Mouse (Mus musculus): Measurements from ENCODE around the gene Rer1. TPM values are rescaled to one million over a fixed set of nuclear protein-coding genes. Genes with fewer than 3 reads are reported as not detected.

Gene Rer1
- polyA plus RNA-seq, 1 experiment = 58.8 TPM

DNA sequence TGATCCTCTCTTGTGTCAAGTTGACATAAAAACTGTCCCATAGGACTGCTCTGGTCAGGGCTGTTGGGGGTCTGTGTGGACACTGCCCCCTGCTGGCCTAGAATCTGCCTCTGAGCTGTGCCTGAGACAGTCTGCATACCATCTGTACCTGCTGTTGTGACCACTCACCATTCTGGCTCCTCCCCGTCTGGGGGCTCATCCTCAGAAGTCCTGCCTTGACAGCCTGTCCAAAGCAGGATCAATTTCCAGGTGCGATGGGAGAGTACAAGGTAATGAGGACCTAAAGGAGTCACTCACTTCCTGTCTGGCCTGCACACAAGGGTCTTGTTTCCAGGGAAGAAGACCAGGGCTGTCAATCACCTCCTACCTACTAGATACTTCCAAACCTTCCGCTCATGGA, 8.4 kb upstream of the Rer1 start:
- peaks cover 23% of the 10 kb centered on the region for H3K36me3 ChIP-seq (replicated peaks; ENCODE audit: low read length)

DNA sequence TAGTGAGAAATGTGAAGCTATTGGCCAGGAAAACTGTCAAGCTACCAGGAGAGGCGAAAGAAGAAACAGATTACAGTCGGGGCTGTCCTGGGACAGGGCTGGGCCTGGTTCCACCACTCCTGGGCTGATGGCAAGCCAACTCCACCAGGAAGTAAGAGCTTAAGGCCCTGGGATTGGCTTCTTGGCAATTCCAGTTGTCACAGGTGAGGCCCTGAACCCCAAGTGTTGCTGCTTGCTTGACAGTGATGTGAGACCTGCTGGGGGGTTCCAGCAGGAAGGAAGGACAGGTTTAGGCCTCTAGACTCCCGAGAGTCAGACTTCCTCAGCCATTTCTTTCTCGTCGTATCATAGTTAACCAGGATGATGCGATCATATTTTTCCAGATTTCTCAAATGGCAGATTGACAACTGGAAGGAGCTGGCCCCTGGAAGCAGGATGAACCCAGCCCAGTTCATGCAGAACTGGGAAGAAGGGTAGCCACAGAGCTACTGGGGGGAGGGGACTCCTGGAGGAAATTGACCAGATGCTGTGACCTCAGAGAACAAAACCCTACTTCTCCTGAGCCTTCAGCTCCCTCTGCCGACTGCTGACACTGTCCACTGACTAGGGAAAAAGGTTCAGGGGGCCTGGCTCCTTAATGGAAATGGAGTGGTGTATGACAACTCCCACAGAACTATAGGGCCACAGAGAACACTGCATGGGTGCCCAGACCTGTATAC, 7.4 kb upstream of the Rer1 start:
- TF ChIP-seq FLI1 (IDR thresholded peaks at IDR 0.05; ENCODE audit: low read length) = no peak
- no peak for TF ChIP-seq GATA1 (IDR thresholded peaks at IDR 0.05; ENCODE audit: borderline replicate concordance, low read length)
- Histone ChIP-seq H3K27me3 (replicated peaks) (peaks cover 12% of the 10 kb centered on the region), H3K4me1 (peaks cover 51% of the 10 kb centered on the region), H3K36me3 (replicated peaks; ENCODE audit: low read length) (peaks cover 30% of the 10 kb centered on the region), H3K4me3 (replicated peaks) (no peak overlapping the region), H3K9me3 (no peaks in the 10 kb centered on the region)

More for the DNA sequence above, 8.4 kb upstream of the Rer1 start:
- Histone ChIP-seq H3K27me3 (replicated peaks) (peaks cover 18% of the 10 kb centered on the region), H3K4me1 (peaks cover 61% of the 10 kb centered on the region), H3K9me3 (no peaks in the 10 kb centered on the region), H3K4me3 (replicated peaks) (no peak overlapping the region)
- TF ChIP-seq GATA1 (IDR thresholded peaks at IDR 0.05; ENCODE audit: borderline replicate concordance, low read length) = no peak
- no peak for TF ChIP-seq FLI1 (IDR thresholded peaks at IDR 0.05; ENCODE audit: low read length)

DNA sequence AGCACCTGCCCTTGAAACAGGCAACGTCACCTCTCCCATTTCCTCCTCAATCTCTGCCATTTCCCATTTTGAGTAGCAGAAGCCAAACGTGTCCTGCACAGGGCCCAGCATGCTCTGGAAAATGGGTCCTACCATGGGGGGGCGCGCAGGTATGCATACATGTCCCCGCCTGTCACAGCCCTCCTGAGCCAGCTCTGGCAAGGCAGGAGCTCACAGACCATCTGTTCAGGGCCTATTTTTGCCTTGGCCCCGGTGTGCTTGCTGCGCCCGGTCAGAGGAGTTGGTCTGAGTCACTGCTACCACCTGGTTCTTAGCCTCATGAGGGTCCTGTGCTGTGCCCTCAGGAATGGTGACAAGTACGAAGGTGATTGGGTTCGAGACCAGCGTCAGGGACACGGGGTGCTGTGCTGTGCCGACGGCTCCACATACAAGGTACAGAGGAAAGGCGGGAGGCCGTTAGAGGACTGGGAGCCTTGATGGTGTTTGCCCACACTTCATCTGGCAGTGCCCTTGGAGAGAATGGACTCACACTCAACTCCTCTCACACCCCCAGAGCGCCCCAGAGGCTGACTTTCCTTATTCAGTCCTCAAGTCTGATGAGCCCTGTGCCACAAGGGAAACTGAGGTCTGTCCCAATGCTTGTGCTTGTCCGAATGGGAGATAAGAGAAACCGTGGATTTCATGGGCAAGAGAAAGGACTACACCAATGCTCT, 6.7 kb upstream of the Rer1 start:
- no peaks in the 10 kb centered on the region for H3K9me3 ChIP-seq
- peaks cover 30% of the 10 kb centered on the region for H3K36me3 ChIP-seq (replicated peaks; ENCODE audit: low read length)
- peaks cover 4% of the 10 kb centered on the region for H3K27me3 ChIP-seq (replicated peaks)
- H3K4me1 ChIP-seq = peaks cover 45% of the 10 kb centered on the region
- no peak for TF ChIP-seq GATA1 (IDR thresholded peaks at IDR 0.05; ENCODE audit: borderline replicate concordance, low read length)
- TF ChIP-seq FLI1 (IDR thresholded peaks at IDR 0.05; ENCODE audit: low read length) = no peak
- H3K4me3 ChIP-seq (replicated peaks) = no peak overlapping the region

DNA sequence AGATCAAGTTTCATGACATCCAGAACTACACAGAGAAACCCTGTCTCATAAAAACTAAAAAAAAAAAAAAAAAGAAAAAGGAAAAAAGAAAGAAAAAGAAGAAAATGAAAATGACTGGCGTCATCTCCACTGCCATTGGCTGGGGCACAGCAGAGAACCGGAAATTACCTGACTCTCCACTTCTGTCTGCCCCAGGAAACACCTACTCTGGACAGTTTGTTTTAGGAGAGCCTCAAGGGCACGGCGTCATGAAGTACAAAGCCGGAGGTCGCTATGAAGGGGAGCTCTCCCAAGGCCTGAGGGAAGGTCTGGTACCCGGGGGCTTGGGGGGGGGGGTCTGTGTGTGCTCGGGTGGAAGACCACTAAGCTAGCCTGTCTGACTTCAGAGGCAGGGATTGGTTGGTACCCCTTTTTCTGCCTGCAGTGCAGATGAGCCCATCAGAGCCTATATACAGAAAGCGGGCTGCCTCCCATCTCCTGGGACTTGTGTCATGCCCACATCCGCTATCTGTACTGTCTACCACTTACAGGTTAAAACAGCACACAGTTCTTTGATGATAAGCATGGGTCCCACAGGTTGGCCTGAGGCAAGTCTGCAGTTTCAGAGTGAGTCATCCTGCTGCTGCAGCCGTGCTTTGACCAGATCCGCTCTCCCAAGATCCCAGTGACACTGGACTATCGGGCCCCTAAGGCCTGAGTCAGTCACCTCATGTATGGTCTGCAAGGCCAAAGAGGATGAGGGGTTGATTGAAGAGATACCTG, 4.7 kb upstream of the Rer1 start:
- H3K9me3 ChIP-seq = no peaks in the 10 kb centered on the region
- H3K27me3 ChIP-seq (replicated peaks) = no peaks in the 10 kb centered on the region
- TF ChIP-seq GATA1 (IDR thresholded peaks at IDR 0.05; ENCODE audit: borderline replicate concordance, low read length) = no peak
- no peak for TF ChIP-seq FLI1 (IDR thresholded peaks at IDR 0.05; ENCODE audit: low read length)
- peaks cover 30% of the 10 kb centered on the region for H3K36me3 ChIP-seq (replicated peaks; ENCODE audit: low read length)
- no peak overlapping the region for H3K4me3 ChIP-seq (replicated peaks)
- peaks cover 54% of the 10 kb centered on the region for H3K4me1 ChIP-seq

DNA sequence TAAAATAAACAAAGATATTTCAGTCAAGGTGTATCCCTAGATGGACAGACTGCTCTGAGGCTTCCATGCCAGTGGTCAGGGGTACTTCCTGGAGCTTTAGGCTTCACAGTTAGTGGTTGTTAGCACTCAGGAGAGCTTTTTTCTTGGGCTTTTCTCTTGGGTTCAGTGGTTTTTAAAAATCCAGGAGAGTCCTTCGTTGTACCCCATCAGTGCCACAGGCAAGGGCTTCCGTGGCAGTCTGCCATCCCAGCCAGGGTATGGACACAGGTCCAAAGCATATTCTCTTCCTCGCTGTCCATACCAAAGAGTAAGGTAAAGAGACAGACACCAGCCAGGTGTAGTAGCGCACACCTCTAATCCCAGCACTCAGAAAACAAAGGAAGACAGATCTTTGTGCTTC, 4.0 kb upstream of the Rer1 start:
- H3K4me3 ChIP-seq (replicated peaks) = no peak overlapping the region
- no peak for TF ChIP-seq FLI1 (IDR thresholded peaks at IDR 0.05; ENCODE audit: low read length)
- no peak for TF ChIP-seq GATA1 (IDR thresholded peaks at IDR 0.05; ENCODE audit: borderline replicate concordance, low read length)
- H3K27me3 ChIP-seq (replicated peaks) = no peaks in the 10 kb centered on the region
- peaks cover 30% of the 10 kb centered on the region for H3K36me3 ChIP-seq (replicated peaks; ENCODE audit: low read length)
- H3K9me3 ChIP-seq = no peaks in the 10 kb centered on the region
- H3K4me1 ChIP-seq = peaks cover 51% of the 10 kb centered on the region

DNA sequence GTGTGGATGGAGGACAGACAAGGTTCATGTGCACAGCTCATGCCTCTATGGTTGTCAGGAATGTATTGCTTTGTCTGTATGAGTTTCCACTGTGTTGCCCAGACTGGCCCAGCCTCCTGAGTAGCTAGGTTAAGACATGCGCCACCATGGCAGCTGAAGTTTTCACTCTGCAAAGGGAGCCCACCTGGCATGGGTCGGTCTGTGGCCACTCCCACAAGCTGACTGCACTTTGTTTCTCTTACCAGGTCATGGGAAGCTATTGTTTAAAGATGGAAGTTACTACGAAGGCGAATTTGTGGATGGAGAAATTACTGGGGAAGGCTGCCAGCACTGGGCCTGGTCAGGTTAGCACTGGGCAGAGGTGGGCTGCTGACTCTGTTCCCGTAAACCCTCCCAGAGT, 3.1 kb upstream of the Rer1 start:
- Histone ChIP-seq H3K27me3 (replicated peaks) (no peaks in the 10 kb centered on the region), H3K9me3 (no peaks in the 10 kb centered on the region), H3K36me3 (replicated peaks; ENCODE audit: low read length) (peaks cover 35% of the 10 kb centered on the region), H3K4me1 (peaks cover 51% of the 10 kb centered on the region), H3K4me3 (replicated peaks) (peak overlapping the region; percentile 21)
- no peak for TF ChIP-seq GATA1 (IDR thresholded peaks at IDR 0.05; ENCODE audit: borderline replicate concordance, low read length)
- TF ChIP-seq FLI1 (IDR thresholded peaks at IDR 0.05; ENCODE audit: low read length) = no peak

DNA sequence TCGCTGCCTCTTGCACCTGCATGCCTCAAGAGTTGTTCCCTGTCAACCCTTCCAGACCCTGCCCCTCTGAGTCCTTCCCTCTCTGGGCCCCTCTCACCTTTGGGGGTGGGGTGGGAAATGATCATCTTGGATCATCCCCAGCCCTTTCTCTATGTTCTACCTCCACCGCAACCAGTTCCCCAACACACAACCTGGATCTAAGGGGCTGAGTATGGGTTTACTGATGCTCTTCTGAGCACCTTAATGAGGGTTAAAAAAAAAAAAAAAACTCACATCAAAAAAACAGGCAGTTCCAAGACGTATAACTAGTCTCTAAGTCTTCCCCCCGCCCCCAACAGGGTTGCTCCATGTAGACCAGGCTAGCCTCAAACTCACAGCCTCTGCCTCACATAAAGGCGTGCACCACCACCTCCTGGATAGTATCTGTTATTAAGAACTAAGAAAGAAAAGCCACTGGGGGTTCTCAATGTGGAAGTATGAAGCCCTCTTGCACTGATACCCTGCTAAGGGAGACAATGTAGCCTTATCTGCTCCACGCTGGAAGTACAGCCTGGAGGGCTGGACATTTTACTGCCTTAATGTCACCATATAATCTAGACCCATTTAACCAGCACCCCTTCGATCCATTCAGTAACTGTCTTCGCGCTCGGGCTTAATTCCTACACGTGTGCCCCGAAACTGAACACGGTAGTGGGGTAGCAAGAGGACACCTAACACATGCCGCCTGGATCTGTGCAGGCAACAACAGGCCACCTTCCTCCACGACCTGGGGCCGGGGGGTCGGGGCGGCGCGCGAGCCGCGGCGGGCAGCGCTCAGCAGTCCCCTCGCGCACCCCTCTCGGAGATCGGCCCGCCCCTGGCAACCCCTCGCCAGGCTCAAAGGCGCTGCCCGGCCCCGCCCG, 725 bp downstream of the Rer1 start:
- H3K4me1 ChIP-seq = peaks cover 58% of the 10 kb centered on the region
- no peaks in the 10 kb centered on the region for H3K9me3 ChIP-seq
- H3K4me3 ChIP-seq (replicated peaks) = peak overlapping the region; percentile 99
- H3K36me3 ChIP-seq (replicated peaks; ENCODE audit: low read length) = peaks cover 49% of the 10 kb centered on the region
- no peak for TF ChIP-seq GATA1 (IDR thresholded peaks at IDR 0.05; ENCODE audit: borderline replicate concordance, low read length)
- no peaks in the 10 kb centered on the region for H3K27me3 ChIP-seq (replicated peaks)

DNA sequence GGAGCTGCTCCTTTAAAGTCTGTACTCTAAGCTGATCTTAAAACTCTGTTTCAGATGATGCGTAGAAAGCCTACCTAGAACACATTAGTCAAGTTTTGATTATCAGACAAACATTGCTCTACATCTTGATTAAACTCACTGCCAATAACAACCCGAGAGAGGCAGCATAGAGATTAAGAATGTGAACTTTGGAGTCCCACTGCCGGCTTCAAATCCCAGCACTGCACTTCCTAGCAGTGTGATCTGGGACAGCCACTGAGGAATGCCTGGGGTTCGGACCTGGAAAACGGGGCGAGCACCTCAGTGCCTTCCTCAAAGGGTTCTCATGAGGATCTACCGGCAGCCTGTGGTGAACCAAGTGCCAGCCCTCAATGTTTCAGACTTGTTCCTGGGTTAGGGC, 1.8 kb downstream of the Rer1 start:
- no peaks in the 10 kb centered on the region for H3K9me3 ChIP-seq
- TF ChIP-seq GATA1 (IDR thresholded peaks at IDR 0.05; ENCODE audit: borderline replicate concordance, low read length) (no peak), FLI1 (IDR thresholded peaks at IDR 0.05; ENCODE audit: low read length) (no peak)
- H3K27me3 ChIP-seq (replicated peaks) = no peaks in the 10 kb centered on the region
- H3K4me3 ChIP-seq (replicated peaks) = peak overlapping the region; percentile 44
- peaks cover 52% of the 10 kb centered on the region for H3K36me3 ChIP-seq (replicated peaks; ENCODE audit: low read length)
- H3K4me1 ChIP-seq = peaks cover 64% of the 10 kb centered on the region

DNA sequence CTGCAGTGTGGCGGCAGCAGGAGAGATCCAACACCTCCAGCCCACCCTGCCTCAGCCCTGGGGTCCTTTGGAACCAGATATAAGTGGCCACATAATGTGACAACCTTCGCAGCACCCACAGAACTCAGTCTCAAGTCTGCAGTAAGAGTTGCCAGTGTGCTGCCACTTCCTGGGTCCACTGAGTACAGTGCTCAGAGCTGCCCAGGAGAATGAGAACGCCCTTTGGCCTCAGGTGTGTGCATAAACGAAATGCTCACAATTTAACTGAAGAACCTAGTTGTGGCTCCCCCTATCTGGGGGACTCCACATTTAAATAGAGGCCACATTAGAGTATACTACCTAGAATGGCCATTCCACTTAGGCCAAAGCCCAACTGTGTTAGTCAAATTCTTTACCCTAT, 2.6 kb downstream of the Rer1 start:
- Histone ChIP-seq H3K4me3 (replicated peaks) (peak overlapping the region; percentile 8), H3K36me3 (replicated peaks; ENCODE audit: low read length) (peaks cover 53% of the 10 kb centered on the region), H3K27me3 (replicated peaks) (no peaks in the 10 kb centered on the region), H3K9me3 (no peaks in the 10 kb centered on the region), H3K4me1 (peaks cover 67% of the 10 kb centered on the region)
- TF ChIP-seq GATA1 (IDR thresholded peaks at IDR 0.05; ENCODE audit: borderline replicate concordance, low read length) (no peak), FLI1 (IDR thresholded peaks at IDR 0.05; ENCODE audit: low read length) (no peak)

Measured in megakaryocyte, embryonic 14.5 days (primary cell).